Mouse (Mus musculus) CD4-positive, CD25-positive, alpha-beta regulatory T cell, adult 4 months (primary cell): ENCODE results near the gene Usp45. TPM values are rescaled to one million over a fixed set of nuclear protein-coding genes. Genes with fewer than 3 reads are reported as not detected.
A peak's percentile ranks its signal among the peaks of the same experiment; 100 is the strongest.
"Not testable (repeated sequence)": the region's sequence is repeated elsewhere in the genome, so short reads cannot be mapped to it uniquely, and the experiment has no call there.

Source experiments
- ATAC-seq: one replicate; pipeline ENCODE4 v1.8.0; 2017
- polyA plus RNA-seq, 2 experiments: library from polyadenylated mRNA; unstranded; fragments of 100-300 nt; shearing (Covaris generic); gene quantifications; one replicate each; pipeline ENCODE4 v1.2.1; 2017

Gene Usp45
- polyA plus RNA-seq: 10 to 100 TPM; 15.8 to 19.4 TPM

DNA sequence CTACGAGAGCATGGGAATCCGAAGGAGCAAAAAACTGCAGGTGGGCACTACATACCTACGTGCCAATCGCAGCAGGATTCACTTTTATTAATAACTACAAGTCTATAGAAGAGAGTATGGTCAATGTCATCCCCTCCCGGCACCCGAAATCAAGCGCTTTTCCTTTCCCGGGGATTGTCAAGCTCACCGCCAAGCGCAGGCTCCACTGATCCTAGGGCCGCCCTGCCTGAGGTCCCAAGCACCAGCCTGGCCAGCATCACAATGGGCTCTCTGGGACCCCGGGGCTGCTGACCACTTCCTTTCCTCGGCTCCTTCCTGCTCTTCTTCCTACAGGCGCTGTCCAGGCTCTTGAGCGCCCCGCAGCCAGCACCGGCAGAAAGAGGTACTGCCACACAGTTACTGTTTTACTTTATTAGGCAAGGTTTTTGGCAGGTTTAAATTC lies at the start of gene Usp45, which contains the start of gene Tstd3:
Gene Usp45 (plus strand): TSS at position 294 of the 442 bp plus-strand sequence.
Gene Tstd3 (minus strand): TSS at position 350 of the 442 bp plus-strand sequence.
- peak; percentile 100 for ATAC-seq

DNA sequence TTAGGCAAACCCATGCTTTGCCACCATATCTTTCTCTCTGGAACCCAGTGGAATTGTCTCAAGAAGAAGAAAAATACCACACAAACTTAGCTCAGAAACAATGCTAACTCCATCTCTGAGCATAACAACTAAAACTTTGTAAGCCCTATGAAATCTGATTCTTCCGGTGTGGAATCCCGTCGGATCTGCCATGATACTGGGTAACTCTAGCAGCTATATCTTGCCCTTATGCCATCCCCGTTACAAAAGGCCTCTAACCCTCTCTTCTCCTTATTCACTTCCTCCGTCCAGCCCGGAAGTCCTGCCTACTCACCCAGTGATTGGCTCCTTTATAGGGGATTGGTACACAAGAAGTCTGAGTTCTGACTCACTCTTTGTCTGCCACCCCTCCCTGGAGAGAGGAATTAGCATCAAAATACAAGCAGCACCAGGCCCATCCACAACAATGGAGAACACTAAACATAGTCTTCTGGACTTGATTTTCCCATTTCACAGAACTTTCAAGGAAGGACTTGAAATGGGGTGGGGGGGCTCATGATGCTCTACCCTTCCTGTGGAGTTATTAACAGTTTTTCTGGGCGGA lies 44.1 kb upstream of the Usp45 start:
- no peak for ATAC-seq

DNA sequence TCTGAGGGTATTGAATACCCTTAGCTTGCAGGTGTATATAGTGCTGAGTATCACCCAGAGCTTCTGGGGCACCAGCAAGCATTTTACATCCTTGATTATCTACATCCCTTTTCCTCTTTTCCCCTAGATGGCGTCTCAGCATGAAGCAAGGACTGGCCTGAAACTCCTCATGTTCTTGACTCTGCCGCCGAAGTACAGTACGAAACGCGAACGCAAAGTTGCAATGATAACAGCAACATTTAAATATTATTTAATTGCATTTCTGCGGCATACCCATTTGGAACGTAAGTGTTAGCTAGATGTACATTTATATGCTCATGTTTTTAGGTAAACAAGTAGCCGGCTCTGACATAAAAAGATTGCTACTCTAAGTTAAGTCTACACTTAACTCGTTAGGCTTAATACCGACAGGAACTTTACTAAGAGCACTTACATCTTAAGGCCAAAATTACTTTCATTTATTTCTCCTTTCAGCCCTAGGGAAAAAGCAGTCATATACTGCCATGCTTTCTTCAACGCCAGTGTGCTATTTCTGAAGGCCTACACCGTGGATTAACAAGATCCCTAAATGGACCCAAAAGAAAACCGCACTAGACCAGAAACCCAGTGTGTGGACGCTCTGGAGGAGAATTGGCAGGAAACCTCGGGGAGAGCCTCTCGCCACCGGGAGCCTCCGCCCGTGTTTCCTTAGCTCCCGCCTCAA lies 39.9 kb upstream of the Usp45 start:
- peak; percentile 31 for ATAC-seq

DNA sequence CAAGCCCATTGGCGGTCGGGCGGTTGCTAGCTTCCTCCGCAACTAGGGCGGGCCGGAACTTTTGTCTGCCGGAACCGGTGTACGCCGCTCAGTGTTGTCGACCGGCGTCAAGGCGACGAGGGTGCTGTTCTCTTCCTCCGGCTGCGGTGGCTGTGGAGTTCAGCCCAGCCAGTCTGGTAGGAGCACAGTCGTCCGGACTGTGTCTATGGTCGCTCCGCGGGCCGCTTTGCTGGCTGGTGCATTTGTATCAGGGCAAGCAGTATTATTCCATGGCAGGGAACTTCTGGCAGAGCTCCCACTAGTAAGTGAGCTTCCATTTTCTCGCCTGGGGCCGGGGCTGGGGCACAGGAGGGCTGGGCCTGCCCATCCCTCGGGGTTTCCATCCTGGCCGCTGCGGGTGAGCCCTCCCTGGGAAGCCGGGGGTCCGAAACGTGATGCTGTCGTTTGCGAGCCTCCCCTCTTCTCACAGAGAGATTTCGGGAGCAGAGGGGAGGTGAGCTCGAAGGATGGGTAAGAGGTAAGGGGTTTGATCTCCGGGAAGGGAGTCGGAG lies 39.3 kb upstream of the Usp45 start, which contains the start of gene Ccnc:
Gene Ccnc (plus strand): TSS at position 87 of the 551 bp plus-strand sequence.
- peak; percentile 99 for ATAC-seq

DNA sequence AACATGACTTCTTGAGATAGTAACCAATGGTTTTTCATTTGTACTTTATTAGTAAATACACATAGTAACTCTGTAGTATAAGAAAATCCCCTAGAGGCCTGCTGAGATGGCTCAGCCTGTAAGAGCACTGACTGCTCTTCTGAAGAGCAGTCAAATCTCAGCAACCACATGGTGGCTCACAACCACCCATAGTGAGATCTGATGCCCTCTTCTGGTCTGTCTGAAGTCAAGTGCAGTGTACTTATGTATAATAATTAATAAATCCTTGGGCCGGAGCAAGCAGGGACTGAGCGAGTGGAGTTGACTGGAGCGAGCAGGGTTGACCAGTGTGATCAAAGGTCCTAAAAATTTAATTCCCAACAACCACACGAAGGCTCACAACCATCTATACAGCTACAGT lies 27.8 kb upstream of the Usp45 start:
- peak; percentile 49 for ATAC-seq

DNA sequence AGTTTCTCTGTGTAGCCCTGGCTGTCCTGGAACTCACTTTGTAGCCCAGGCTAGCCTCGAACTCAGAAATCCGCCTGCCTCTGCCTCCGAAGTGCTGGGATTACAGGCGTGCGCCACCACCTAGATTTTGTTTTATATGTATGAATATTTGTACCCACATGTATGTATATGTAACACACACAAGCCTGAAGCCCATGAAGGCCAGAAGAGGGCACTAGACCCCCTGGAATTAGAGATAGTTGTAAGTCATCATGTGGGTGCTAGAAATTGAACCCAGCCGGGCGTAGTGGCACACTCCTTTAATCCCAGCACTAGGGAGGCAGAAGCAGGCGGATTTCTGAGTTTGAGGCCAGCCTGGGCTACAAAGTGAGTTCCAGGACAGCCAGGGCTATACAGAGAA lies 22.8 kb upstream of the Usp45 start:
- not testable (repeated sequence) for ATAC-seq

DNA sequence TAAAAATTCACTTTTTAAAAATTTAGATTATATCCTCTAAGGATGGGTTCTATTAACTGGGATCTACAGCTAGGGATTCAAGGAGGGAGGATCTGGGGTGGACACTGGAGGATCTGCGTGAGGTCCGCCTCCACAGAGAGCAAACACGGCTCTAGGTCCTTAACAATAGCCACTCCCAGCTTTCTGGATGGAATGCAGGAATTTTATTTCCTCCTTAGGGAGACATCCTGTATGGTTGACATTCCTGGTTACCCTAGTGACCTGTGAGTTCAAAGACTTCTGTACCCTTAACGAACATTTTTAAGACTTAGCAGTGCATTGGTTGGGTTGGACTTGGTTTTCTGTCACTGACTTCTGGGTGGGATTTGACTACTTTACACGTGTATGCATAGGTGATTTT lies 21.2 kb upstream of the Usp45 start:
- no peak for ATAC-seq

DNA sequence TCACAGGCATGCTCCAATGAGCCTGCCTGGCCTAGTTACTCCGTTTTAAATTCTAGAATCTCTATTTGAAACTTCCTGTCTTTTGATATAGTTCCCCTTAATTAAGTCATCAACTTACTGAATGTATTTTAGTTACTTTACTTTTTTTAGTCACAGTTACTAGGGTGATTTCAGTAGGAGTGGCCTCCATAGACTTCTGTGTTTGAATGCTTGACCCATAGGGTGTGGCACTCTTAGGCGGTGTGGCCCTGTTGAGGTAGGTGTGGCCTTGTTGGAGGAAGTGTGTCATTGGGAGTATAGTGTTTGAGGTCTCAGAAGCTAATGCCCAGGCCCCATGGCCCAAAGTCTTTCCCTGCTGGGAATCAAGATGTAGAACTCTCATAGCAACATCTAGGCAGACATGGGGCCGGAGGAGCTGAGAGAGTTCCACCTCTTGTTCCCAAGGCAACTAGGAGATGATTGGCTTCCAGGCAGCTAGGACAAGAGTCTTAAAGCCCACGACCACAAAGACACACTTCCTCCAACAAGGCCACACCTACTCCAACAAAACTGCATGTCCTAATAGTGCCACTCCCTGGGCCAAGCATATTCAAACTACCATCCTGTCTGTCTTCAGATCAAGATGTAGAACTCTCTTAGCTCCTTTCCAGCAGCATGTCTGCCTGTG lies 11.7 kb upstream of the Usp45 start:
- ATAC-seq: peak; percentile 56

DNA sequence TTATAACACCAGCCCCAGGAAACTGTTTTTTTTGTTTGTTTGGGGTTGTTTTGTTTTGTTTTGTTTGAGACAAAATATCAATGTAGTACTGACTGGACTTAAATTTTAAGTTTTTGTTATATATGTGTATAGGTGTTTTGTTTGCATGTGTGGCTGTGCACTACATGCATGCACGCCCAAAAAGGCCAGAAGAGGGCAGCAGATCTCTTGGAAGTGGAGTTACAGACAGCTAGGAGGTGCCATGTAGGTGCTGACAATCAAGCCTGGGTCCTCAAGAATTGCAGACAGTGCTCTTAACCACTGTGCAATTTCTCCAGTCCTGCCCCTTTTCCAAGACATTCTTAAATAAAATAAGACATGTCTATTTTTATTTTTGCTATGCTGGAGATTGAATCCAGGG lies 8.1 kb upstream of the Usp45 start:
- no peak for ATAC-seq

DNA sequence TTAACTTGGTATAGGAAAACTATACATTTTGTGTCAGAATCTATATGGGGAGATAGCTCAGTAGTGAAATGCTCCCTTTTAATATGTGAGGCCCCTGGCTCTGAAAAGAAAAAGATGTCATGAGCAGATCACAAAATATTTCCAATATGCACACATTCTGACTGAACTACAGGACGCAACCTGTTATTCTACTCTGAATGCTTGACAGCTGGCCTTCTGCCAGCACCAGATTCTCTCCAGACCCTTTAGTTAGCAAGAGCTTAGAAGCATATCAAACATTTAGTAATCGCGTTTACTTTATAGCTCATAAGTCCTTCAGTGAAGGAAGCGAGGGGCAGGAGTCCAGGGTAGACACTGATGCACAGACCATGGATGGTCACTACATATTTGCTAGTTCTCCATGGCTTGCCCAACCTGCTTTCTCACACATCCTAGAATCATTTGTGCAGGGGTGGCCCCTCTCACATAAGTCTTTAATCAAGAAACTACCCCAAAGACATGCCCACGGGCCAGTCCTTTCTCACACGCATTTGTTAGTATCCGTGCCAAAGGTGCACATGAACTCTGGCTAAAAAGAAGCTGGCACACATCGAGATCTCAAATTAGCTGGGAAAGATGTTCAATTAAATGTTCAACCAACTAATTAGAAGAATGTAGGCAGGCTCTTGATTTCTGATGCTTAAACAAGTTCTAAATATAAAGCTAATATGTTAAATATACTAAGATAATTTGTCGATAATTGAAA lies 5.4 kb upstream of the Usp45 start:
- no peak for ATAC-seq

DNA sequence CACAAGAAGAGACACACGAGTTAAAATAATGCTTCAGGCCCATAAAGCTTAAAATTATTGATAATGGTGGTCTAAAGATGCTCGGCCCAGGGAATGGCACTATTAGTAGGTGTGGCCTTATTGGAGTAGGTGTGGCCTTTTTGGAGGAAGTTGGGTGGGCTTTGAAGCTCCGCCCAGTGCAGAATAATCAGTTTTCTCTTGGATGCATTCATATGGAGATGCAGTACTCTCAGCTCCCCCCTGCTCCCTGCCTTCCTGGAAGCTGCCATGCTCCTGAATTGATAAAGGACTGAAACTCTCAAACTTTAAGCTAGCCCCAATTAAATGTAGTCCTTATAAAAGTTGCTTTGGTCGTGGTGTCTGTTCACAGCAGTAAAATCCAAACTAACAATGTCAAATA lies 3.1 kb upstream of the Usp45 start:
- ATAC-seq: no peak

DNA sequence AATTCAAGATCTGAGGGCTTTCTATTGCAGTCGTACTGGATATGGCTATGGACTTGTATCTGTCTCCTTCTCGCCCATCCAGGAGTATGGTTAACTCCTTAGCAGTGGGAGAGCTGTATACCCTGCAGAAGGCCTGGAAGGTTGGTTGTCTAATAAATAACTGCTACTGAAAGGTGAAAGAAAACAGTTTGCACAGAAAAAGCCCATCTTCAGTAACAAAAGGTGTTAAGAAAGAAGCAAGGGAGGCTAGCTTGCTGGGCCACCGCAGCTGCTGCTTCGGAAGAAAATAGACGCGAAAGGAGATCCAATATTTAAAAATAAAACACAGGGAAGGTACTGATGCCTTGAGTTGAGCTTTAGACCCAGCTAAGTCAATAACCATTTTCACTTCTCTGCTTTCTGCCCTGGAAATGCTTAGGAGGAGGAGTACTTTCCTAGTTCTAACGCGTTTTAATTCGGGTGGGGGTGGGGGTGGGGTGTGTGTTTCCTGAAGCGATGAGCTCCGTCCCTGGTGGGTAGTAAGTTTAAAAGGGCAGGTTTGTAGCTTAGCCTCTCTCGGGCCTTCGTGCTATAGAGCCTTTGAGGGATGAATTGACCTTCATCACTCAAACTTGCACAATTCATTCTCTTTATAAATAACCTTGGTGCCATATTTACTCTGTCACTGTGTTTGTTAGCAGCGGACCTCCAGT lies 639 bp upstream of the Usp45 start:
- ATAC-seq: peak; percentile 15

DNA sequence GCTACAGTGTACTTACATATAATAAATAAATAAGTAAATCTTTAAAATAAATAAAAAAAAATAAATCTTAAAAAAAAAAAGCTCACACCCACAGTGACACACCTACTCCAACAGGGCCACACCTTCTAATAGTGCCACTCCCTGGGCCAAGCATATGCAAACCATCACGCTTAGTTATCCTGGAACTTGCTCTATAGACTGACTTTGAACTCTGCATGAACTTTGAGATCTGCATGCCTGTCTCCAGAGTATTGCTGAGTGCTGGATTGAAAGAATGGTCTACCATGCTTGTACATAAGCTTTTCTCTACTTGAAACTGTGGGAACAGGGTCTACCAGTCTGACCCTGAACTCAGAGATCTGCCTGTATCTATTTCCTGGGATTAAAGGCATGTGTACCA lies 4.1 kb downstream of the Usp45 start:
- ATAC-seq: no peak

DNA sequence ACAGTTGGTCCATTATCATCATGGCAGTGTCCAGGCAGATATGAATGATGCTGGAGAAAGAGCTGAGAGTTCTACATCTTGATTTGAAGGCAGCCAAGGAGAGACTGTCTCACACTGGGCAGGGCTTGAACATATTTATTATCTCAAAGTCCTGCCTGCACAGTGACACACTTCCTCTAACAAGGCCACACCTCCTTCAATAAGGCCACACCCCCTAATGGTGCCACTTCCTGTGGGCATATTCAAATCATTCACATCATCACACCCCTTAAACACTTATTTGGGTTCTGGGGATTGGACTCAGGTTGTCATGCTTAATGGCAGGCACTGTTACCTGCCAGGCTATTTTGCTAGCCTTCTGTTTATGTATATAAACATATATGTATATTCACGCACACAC lies 5.3 kb downstream of the Usp45 start:
- no peak for ATAC-seq

DNA sequence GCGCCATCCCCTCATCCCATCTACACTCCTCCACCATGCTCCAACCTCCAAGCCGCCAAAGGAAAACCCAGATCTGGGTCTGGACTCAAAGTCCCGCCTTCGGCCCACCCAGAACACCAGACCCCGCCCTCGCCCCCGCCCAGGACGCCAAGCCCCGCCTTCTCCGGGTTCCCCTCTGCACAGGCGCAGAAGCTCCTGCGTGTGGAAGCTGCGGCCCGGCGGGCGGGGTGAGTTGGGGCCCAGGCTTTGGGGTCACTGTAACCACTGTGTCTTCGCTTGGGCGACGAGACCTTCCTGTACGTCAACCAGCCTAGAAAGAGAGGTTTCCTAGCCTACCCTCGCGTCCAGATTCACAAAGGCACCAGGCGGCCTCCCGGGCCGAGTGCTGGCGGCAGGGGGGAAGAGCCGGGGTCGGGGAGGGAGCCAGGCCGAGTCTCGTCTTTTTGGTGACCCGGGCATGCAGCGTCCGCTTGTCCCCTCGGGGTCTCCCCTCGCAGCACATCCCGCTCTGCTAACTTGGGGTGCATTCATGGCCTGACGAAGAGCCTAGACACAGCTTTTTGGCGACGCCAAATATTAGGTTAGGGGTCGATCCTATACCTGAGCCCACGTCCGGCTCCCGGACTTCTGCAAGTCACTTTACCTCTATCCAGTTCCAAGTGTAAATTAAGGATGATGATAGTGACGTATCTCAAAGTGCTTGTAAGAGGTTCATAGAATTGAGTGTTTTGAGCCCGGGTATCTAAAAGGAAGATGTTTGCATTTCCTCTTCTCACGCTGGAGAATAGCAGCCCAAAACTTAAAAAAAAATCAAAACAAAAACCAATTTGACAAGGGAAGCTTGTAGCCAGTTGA lies 9.4 kb downstream of the Usp45 start:
- ATAC-seq: peak; percentile 84

DNA sequence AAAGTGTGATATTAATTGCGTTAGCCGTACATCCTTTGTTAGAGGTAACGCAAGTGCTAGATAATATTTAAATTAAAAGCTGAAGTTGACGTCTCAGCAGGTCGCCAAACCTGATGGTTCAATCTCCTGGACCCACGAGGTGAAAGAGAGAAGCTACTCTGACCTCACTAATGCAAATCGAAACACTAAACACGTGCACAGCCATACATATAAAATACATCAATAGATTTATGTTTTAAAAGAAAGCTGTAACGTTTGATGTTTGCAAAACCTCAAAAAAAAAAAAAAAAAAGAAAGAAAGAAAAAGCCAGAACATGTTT lies 9.9 kb downstream of the Usp45 start:
- ATAC-seq: peak; percentile 42

DNA sequence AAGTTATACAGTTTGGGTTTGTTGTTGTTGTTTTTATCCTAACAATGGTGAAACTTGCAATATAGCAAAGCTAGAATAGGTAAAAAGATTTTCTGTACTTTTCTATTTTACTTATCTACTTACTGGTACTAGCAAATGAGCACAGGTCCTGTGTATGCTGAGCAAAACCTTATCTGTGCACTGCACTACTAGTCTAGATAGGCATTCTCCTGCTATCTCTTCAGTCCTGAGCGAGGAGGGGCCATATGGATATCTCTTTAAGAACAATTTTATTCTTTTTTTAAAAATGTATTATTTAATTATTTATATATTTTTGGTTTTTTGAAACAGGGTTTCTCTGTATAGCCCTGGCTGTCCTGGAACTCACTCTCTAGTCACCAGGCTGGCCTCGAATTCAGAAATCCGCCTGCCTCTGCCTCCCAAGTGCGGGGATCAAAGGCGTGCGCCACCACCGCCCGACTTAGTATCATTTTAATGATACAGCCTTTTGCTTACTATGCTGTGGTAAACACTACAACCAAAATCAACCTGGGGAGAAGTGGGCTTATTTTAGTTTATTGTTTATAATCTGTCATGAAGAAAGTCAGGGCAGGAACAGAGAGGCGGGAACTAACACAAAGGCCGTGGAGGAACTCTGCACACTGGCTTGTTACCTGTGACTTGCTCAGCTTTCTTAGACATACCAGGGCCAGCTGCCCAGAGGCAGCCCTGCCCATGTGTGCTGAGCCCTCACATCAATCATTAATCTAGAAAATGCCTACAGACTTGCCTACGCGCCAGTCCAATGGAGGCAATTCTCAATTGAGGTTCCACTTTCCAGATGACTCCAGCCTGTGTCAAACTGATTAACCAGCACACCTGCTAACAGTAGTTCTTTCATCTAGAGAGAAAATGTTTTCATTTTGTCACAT lies 14.1 kb downstream of the Usp45 start:
- no peak for ATAC-seq

DNA sequence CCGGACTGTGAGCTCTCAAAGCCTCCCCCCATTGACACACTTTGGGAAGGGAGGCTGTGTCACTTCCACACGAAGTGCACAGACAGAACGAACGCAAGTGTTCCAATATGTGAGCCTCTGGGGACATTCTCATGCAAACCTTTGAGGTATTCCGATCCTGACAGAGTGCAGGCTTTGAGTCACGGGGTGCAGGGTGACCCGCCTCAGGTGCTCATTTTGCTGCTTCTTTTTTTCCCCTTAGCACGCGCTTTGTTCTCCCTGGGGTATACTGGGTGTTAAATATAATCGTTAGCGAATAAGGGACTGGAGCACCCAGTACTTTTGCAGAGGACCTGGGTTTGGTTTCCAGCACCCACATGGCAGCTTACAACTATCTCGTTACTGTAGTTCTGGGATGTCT lies 19.3 kb downstream of the Usp45 start:
- no peak for ATAC-seq

DNA sequence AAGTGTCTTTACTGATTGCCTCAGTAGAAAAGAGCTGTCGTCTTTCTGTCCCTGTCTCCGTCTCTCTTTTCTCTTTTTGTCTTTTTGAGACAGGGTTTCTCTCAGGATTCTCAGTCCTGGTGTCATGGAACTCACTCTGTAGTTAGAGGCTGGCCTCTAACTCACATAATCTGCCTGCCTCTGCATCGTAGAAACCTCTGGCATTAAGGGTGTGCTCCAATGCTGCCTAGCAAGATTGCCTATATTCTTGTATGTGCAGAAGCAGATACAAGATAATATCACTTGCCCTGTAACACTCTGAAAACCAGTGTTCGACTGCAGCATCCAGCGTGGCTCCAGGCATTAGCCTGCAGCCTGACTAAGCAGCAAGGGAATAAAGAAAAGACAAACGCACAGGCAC lies 21.9 kb downstream of the Usp45 start:
- no peak for ATAC-seq

DNA sequence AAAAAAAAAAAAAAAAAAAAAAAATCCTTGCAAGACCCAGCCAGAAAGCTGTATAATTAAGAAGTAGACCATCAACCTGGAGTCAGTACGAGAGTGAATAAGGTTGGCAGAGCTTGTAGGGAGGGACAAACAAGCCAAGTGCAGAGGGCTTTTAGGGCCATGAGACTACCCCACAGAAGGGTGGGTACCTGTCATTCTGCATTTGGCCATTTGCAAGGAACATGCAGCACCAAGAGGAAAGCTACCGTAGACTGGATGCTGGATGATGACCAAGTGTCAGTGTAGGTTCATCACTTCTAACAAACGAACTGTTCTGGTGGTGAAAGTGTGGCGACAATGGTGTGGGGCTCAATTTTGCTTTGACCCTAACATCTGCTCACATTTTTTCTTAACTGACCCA lies 22.9 kb downstream of the Usp45 start:
- ATAC-seq: no peak
